Mouse (Mus musculus) liver, adult 2 months (tissue): Measurements from ENCODE around the gene Olfr372. TPM values are rescaled to one million over a fixed set of nuclear protein-coding genes. Genes with fewer than 3 reads are reported as not detected.
"Not testable (repeated sequence)": the region's sequence is repeated elsewhere in the genome, so short reads cannot be mapped to it uniquely, and the experiment has no call there.

ENCODE experiments used
- DNase-seq: peaks from one replicate; pipeline ENCODE4 v3.0.0-alpha.2; 2011; ENCODE audit warnings: low read depth, low spot score; ENCODE audit errors: extremely low read depth
- H3K27ac ChIP-seq: fragments of 200-500 bp; replicated peaks from 2 replicates; pipeline ENCODE4 v1.5.1; 2012; ENCODE audit warnings: low read depth, mild to moderate bottlenecking, control low read depth, inconsistent platforms, low read length; ENCODE audit not compliant: insufficient read depth
- H3K27me3 ChIP-seq: fragments of 200-500 bp; 2 replicates; pipeline ENCODE4 v1.6.1; 2012; ENCODE audit warnings: mild to moderate bottlenecking, moderate library complexity, low read length, inconsistent platforms; ENCODE audit not compliant: control insufficient read depth, insufficient read depth
- H3K36me3 ChIP-seq: fragments of 200-500 bp; 2 replicates; pipeline ENCODE4 v1.6.1; 2012; ENCODE audit warnings: low read length, inconsistent platforms; ENCODE audit not compliant: control insufficient read depth, insufficient read depth
- H3K4me1 ChIP-seq: fragments of 200-500 bp; 2 replicates; pipeline ENCODE4 v1.6.1; 2011; ENCODE audit warnings: low read length; ENCODE audit not compliant: control insufficient read depth, insufficient read depth
- H3K4me3 ChIP-seq: fragments of 200-500 bp; 2 replicates; pipeline ENCODE4 v1.5.1; 2011; ENCODE audit warnings: low read depth, mild to moderate bottlenecking, control low read depth, low read length, moderate library complexity; ENCODE audit not compliant: insufficient read depth
- H3K79me2 ChIP-seq: fragments of 200-500 bp; 2 replicates; pipeline ENCODE4 v1.6.1; 2012; ENCODE audit warnings: inconsistent platforms, mild to moderate bottlenecking, low read length, moderate library complexity; ENCODE audit not compliant: control insufficient read depth, insufficient read depth
- H3K9ac ChIP-seq: fragments of 200-500 bp; 2 replicates; pipeline ENCODE4 v1.6.1; 2012; ENCODE audit warnings: low read depth, mild to moderate bottlenecking, control low read depth, inconsistent platforms, low read length
- CTCF ChIP-seq: fragments of 200-500 bp; IDR thresholded peaks from 2 replicates; pipeline ENCODE4 v1.5.1; 2011; ENCODE audit warnings: low read depth, low read length, control low read depth
- POLR2A ChIP-seq: fragments of 200-500 bp; IDR thresholded peaks from 2 replicates; pipeline ENCODE4 v1.6.1; 2011; ENCODE audit warnings: low read length, control low read depth; ENCODE audit not compliant: insufficient read depth; ENCODE audit errors: extremely low read depth
- WGBS: fragments of 180-500 bp; shearing (Covaris S2); methylation state at CpG from one replicate; pipeline ENCODE4 v1.1.7; 2018; 5-methylcytosine and 5-hydroxymethylcytosine counted together
- polyA plus RNA-seq: library from polyadenylated mRNA; depleted of rRNA; stranded (reverse); fragments of >200 nt; gene quantifications from 2 replicates; pipeline ENCODE4 v1.2.3, GENCODE M21; 2012
- total RNA-seq: library from RNA; depleted of rRNA; stranded (reverse); fragments of >200 nt; gene quantifications from 2 replicates; pipeline ENCODE4 v1.2.3, GENCODE M21; 2014

Olfr372 gene
- total and polyA plus RNA-seq, 2 experiments, result not detected

GRCm38 (mm10) chr8:72019816-72020215 is 21.2 kb upstream of the Olfr372 start:
- Histone ChIP-seq H3K27me3 (no peaks in the 10 kb centered on the region), H3K9ac (no peak overlapping the region), H3K36me3 (no peaks in the 10 kb centered on the region), H3K4me3 (no peak overlapping the region), H3K79me2 (no peaks in the 10 kb centered on the region), H3K27ac (no peak overlapping the region), H3K4me1 (no peaks in the 10 kb centered on the region)
- no peak for DNase-seq
- 52% methylated on average over 2 of the region's 2 CpGs for WGBS
- TF ChIP-seq POLR2A (no peak), CTCF (no peak)

- H3K9ac ChIP-seq, H3K27ac ChIP-seq, H3K4me3 ChIP-seq, H3K36me3 ChIP-seq, H3K4me1 ChIP-seq, H3K27me3 ChIP-seq, DNase-seq, H3K79me2 ChIP-seq: not testable (repeated sequence)
- WGBS, result 12% methylated on average over 5 of the region's 9 CpGs
Measured at GRCm38 (mm10) chr8:72024886-72025285, 16.1 kb upstream of the Olfr372 start.

- not testable (repeated sequence) for H3K27me3 ChIP-seq, H3K27ac ChIP-seq, H3K36me3 ChIP-seq, H3K9ac ChIP-seq, H3K79me2 ChIP-seq, H3K4me1 ChIP-seq, H3K4me3 ChIP-seq
- peak; percentile 84 for DNase-seq
- WGBS, result 23% methylated on average over 4 of the region's 4 CpGs
Measured at GRCm38 (mm10) chr8:72032926-72033325, 8.1 kb upstream of the Olfr372 start.

- H3K4me1 ChIP-seq, result no peaks in the 10 kb centered on the region
- WGBS, result 68% methylated on average over 1 of the region's 1 CpGs
- no peak overlapping the region for H3K4me3 ChIP-seq
- no peaks in the 10 kb centered on the region for H3K27me3 ChIP-seq
- H3K79me2 ChIP-seq, result no peaks in the 10 kb centered on the region
- TF ChIP-seq CTCF (no peak), POLR2A (no peak)
- H3K27ac ChIP-seq, result no peak overlapping the region
- H3K36me3 ChIP-seq, result no peaks in the 10 kb centered on the region
- DNase-seq, result no peak
- no peak overlapping the region for H3K9ac ChIP-seq
Measured at GRCm38 (mm10) chr8:72042493-72042892, 1.5 kb downstream of the Olfr372 start.

- H3K4me3 ChIP-seq, H3K36me3 ChIP-seq, H3K27ac ChIP-seq, H3K9ac ChIP-seq, DNase-seq, H3K4me1 ChIP-seq, H3K27me3 ChIP-seq, H3K79me2 ChIP-seq: not testable (repeated sequence)
Measured at GRCm38 (mm10) chr8:72054633-72055032, 13.6 kb downstream of the Olfr372 start.

GRCm38 (mm10) chr8:72057643-72058042 is 16.6 kb downstream of the Olfr372 start:
- not testable (repeated sequence) for H3K36me3 ChIP-seq, H3K27ac ChIP-seq, H3K79me2 ChIP-seq, H3K9ac ChIP-seq, H3K4me1 ChIP-seq, H3K27me3 ChIP-seq, H3K4me3 ChIP-seq, DNase-seq
- WGBS, result 86% methylated on average over 3 of the region's 4 CpGs

GRCm38 (mm10) chr8:72066819-72067399 is 25.9 kb downstream of the Olfr372 start:
- not testable (repeated sequence) for H3K9ac ChIP-seq, H3K4me3 ChIP-seq, H3K4me1 ChIP-seq, DNase-seq, H3K79me2 ChIP-seq, H3K36me3 ChIP-seq, H3K27ac ChIP-seq, H3K27me3 ChIP-seq
- WGBS, result 90% methylated on average over 1 of the region's 1 CpGs

GRCm38 (mm10) chr8:72082877-72083276 is 41.9 kb downstream of the Olfr372 start, which contains the start of gene Olfr373:
Olfr373 (plus strand) TSS chr8:72083177.
- not testable (repeated sequence) for H3K4me1 ChIP-seq, H3K27me3 ChIP-seq, H3K9ac ChIP-seq, DNase-seq, H3K36me3 ChIP-seq, H3K4me3 ChIP-seq, H3K27ac ChIP-seq, H3K79me2 ChIP-seq
